Mouse (Mus musculus) gastrocnemius, adult 8-10 months (tissue): ENCODE results near the gene Slc24a2. TPM values are rescaled to one million over a fixed set of nuclear protein-coding genes. Genes with fewer than 3 reads are reported as not detected.

Experiments used
- DNase-seq, 2 experiments: peaks; one replicate each; pipeline ENCODE4 v3.0.0; 2022; ENCODE audit warnings: low spot score in 2 of 2
- total RNA-seq, 4 experiments: library from RNA; stranded (reverse); gene quantifications; 2 replicates each; pipeline ENCODE4 v1.2.4; 2022

Slc24a2 gene
- total RNA-seq, 4 experiments from 2014 or later, result 0.39 to 0.58 (median 0.52) TPM

DNA sequence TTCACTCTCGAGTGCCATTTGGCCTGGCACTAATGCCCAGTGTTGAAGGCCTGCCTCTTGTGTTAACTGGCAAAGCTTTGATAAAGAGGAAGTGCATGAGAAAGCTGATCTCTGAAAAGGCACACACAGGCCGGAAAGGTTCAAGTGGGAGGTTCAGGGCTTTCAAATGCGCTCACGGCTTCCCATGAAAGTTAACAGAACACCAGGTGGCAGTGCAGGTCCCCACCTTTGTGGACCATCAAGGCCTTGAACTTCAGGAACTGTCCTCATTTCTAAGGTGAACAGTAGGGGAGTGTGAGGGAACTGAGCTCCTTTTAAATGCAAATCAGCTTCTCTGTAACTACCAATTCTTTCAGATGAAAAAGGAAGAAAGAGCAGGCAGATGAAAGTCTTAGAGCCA lies 110.5 kb downstream of the Slc24a2 start:
- DNase-seq, result no peak

DNA sequence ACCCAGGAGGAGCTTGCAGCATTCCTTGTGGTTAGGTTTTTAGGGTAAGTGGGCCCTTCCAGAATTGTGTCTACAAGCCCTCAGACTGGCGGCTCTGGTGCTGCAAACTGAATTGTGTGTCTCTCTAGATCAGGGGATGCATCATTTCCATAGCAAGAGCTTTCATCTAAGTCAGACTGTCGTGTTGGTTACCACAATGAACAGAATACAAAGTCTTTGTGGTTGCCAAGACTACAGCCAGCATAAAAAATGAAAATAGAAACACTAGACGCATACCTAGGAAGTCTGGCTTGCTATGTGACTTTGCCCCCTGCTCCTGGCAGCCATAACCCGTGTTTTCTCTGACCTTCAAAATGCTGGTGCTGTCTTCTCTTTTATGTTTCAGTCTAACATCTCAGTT lies 114.6 kb downstream of the Slc24a2 start:
- DNase-seq, result no peak

DNA sequence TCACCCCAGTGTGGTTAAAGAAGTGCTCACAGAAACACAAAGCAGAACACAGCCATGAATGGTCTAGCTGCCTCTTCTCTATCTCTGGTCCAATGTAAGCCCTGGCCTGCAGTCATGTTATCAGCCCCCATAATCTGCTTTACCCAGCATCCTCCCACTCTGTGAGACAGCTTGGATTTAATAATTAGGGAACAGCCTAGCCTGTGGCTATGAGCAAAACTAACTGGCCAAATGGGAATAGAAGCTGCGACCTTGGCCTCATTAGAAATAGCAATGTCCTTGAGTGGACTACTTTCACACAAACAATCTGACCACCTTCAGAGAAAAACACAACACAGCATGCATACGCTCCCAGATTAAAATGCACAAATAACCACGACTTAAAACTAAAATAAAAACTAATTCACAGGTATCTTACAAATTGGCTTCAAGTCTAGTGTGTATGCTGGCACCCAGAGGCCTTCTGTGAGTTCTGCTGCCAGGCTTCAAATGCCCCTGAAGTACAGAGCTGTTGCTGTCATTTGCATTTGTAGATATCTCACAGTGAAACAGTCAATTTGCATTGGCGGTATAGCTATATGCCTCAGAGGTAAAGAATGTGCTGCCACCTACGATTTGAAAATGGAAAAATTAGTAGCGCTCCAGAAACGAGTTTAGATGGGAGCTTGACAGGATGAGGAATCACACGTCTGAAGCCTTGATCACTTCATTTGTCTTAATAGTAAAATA lies 120.8 kb downstream of the Slc24a2 start:
- DNase-seq, result no peak

DNA sequence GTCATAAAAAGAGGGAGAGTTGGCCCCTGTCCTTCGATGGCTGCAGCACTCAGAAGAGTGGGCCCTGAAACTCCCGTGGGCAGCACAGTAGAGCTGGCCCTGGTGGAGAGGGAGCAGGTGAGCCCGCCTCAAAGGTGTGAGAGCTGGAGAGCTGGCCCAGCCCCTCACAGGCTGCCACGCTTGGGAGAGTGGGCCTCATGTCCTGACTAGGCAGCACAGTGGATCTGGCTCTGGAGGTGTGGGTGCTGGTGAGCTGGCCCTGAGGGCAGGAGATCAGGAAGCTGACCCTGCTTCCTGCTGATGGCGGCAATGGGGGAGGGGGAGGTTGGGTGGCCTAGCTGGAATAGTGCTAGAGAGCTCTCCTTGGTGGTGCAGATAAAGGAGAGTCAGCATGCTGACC lies 129.3 kb downstream of the Slc24a2 start:
- DNase-seq, result no peak

DNA sequence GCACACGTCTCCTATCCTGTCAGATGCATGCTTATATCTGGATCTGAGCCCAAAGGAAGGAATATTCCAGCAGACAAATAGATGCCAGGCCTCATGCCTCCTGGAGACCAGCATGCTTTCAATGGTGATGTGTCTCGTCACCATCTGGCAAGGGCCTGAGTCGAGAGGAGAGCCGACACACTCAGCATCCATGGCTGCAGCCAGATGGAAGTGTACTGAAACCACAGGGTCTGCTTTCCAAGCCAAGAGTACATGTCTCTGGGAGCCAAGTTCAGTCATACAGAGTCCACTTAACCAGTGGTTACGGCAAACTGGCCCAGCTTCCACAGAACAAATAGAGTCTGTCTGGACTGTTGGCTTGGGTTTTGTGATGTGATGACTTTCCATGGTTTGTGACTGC lies 134.1 kb downstream of the Slc24a2 start:
- DNase-seq, result peak; percentile 17 to 36

DNA sequence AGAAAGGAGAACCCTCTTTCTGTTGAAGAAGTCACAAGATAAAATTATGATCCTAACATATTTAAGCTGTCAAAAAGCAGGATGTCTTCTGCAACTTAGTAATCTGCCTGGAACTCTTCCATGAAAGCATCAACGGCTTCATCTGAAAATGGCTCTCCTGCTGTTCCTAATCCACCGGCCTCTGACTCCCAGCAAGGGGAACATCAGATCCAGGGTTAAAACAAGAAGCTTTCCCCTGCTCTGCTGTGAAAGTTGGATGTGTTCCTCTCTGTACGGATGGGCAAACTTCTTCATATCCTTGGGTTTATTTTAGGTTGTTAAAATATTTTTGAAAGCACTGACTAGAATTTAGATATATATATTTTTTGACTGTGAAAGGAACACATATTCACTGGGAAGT lies 136.7 kb downstream of the Slc24a2 start:
- no peak for DNase-seq

DNA sequence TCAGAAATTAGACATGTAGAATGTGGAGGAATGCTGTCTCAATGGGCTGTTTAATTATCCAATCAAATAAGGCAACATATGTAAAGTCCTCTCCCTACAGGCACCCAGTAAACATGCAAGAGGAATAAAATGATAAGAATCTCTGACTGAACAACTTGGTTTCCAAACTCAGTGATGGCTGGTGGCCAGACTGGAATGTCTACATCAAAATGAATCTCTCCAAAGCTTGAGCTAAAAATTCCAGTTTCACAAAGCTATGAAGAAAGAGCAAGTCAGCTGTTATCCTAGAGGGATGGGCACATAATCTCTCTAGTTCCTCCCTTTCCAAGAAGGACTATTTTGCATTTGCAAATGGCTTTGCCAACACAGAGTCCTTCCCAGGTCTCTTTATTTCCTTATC lies 139.4 kb downstream of the Slc24a2 start:
- DNase-seq, result no peak

DNA sequence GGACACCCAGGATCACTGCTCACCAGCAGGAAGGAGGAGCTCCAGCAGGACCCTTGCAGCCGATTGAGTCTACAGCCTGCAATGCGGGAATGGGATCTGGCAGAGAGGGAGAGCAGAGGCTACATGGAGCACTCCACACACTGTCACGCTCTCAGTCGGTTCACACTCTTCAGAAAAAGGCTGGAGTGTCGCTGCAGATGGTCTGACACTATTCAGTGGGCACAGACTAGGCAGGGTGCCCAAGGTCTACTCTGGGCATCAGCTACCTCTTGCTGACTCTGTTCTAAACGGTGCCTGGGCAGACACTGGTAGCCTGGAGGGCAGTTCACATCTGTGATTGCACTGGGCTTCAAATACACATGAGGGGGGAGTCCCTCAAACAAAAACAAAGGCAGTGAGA lies 141.6 kb downstream of the Slc24a2 start:
- DNase-seq, result no peak

DNA sequence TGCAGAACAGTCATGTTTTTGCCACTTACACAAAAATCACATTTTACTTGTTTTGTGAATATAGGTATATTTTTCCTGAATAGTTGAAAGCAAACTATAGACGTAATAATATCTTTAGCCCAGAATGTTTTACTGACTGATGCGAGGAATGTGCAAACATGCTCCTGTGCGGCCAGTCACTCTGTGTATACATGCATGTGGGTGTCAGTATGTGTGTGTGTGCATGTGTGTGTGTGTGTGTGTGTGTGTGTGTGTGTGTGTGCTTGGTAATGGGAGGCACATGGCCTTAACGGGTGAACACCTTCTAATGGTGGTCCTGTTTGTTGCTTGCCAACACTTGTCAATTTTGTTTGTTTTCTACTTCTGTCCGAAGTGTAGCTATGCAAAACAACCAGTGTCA lies 142.7 kb downstream of the Slc24a2 start:
- no peak for DNase-seq

DNA sequence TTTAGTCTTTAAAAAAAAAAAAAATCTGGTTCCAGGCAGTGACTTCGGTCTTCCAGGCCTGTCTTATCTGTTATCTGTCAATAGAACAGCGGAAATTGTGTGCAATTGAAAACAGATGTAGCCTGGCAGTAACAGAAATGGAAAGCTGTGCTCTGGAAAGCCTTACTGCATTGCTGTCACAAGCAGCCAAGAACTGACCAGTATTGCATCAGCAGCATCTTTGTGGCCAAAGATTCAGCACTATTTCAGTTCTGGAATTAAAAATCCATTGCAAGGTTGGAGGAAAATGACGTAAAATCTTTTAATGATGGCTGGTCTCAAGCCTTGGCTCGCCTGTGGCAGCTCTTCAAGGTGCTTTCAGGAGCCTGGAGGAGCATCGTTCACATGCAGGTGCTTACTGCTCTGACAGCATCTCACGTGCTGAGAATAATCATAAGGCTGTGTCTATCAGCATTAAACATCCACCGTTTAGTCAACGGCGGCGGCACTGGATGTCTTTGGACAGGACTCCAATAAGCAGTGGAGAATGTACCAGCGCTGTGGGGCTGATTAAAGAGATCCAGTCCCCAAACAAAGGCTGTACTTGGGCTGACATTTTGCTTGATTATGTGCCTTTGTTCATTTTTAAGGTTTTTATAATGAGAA lies 143.2 kb downstream of the Slc24a2 start:
- peak in 1 of 2 experiments; percentile 4 for DNase-seq

DNA sequence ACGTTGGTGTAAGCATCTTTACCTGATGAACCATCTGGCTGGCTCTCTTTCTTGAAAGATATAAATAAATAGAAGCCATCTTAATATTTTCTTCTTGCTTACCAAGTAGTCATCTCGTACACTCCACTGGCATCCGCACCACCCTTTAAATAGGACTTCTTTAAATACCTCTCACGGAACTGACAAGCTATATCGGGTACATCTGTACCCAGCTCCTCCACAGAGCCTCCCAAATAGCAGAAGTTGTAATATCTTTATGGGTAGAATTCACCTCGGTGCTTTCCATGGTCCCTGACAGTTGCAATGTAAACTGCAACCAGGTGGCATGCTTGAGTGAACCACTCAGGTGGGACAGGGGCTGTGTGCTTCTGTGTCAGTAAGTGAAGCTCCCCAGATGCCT lies 149.0 kb downstream of the Slc24a2 start:
- DNase-seq, result no peak

DNA sequence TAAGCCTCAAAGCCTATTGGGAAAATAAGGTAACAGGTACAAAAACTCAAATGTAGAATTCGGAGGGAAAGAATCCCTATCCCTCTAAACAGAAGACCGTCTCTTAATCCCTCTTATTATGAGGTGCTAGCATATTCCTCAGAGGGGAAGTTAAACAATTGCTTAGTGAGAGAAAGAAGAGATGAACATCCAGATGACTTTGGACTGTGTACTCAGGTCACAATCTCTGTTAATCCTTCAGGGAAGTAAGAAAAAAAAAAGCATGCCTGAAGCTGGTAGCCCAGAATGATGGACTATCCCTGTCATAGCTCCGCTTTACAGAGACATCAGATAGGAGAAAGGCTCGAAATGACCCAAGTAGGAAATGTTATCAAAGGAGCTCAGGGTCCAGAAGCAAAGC lies 151.0 kb downstream of the Slc24a2 start:
- no peak for DNase-seq

DNA sequence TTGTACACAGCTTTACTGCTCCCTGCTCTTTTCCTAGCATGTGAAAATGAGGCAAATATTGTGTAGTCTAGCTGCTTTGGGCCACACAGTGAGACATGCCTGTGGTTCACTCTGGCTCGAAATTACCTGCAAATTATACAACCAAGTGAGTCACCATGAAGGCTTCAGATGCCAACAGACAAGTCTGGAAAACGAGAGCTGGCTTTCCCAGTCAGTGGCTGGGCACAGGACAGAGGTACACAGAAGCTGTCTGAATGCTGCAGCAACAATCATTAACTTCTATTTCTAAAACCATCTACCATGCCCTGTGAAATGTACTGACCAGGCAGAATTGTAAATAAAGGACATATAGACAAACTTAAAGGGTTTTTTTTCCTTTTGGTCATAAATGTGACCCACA lies 151.6 kb downstream of the Slc24a2 start:
- no peak for DNase-seq

DNA sequence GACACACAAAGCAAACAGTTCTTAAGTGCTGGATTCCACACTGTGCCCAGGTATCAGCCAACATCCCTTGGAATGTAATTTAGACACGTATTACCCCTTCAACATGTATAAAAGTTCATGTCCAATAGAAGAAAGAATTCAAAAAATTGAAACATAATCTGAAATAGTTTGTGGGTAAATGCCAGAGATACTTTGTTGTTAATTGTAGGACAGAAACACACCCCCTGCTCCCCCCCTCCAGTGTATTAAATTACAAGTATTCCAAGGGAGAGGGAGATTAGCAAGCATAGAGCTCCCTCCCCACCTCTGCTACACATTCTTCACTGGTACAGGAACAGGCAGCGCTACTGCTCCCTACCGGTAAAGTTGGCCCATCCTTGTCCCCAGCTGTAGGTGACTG lies 154.5 kb downstream of the Slc24a2 start:
- no peak for DNase-seq

DNA sequence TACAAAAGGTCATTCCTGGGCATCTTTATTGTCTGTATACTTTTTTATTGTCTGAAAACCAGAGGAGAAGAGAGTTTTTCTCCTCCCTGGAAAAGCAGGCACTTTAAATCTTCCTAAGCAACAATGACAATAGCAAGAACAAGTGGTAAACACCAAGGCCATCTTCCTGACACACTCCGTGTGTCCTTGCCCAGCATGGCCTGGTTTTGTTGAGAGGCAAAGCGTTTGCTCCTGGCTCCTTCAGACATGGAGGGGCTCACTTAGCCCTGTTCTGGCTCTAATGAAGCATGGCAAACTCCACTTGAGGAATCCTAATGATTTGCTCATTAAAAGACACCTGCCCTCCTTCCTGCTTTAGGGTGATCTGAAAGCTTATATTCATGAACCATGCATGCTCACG lies 162.2 kb downstream of the Slc24a2 start:
- no peak for DNase-seq

DNA sequence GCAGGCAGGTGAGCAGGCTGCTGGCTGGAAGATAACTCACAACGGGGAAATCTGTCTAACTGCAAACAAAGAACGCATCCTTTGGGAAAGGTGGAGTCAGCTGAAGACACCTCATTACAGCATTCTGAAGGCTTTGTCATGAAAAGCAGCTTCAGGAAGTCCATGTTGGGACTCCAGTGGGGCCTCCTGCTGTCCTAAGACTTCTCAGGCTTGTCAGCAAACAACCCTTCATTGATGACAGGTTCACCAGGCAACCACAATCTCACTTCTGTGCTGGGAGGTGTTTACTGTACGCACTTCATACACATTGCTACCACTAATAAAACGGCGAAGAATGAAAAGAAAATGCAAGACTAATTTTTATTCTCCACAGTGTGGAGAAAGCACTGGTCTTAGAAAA lies 165.1 kb downstream of the Slc24a2 start:
- DNase-seq, result no peak

DNA sequence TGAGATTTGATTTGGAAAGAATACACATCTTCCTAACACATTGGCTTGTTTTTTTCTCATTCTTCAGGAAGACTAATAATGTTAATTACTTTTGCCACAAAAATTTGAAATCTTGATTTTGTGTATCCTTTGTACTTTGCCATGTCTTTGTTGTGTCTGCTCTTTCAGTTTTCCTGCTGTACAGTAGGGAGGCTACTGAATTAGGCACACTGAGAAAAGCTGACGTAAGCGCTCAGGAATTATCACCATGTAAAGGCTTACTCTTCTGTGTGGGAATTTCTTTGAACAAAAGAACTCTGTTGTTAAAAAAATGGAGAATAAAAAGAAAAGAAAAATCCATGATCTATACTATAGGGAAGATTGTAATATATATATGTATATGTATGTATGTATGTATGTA lies 165.7 kb downstream of the Slc24a2 start:
- no peak for DNase-seq

DNA sequence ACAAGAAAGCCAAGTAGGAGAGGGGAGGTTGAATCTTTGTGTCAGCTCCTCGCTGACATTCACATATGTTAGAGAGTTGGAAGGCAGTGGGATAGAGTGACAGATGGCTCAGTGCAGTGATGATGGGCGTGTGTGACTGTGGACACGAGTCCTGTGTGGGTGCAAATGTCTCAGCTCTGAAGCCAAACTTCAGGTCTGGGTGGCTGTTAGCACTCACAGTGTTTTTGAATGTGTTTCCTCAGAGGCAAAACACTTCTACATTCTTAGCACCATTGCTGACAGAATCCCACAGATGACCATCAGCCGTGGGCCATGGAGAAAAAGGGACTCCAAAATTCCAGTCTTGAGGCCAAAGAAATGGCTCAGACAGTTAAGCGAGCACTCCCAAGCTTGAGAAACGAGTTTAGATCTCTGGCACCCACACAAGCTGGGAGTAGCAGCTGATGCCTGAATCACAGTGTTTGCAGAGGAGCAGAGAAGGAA lies 167.5 kb downstream of the Slc24a2 start:
- no peak for DNase-seq

DNA sequence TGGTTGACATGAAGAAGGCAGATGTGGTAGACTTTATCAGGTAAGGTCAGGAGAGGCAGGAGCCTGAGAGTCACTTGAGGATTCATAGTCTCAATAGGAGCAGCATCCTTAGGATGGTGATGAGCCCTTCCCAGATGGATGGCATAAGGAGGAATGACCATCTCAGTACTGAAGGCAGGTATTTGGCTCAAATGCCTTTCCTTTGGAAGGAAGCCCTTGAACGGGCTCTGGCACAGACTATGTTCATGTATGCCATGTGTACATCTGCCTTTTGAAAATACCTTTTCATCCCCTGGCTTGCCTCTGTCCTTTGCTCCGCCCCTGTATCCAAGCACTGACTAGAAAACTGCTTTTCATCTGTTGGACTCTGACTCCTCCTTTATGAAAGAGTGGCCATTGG lies 168.6 kb downstream of the Slc24a2 start:
- DNase-seq, result no peak

DNA sequence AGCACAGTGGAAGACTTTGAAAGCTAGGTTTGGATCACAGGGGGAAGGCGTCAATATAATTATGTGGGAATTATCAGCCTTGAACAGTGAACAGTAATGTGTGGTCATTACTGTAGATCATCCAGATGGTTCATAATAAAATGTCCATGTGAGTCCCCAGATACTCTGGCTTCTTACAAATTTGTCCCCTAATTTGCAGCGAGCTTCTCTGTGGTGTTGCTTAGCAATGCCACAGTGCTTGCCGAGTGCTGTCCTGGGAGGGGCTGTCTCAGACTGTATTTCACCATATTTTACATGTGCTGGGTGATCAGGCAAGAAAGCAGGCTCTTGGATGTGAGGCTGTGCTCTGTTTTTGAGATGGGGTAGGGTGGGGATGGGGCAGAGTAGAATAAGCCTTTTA lies 172.7 kb downstream of the Slc24a2 start:
- DNase-seq, result no peak

DNA sequence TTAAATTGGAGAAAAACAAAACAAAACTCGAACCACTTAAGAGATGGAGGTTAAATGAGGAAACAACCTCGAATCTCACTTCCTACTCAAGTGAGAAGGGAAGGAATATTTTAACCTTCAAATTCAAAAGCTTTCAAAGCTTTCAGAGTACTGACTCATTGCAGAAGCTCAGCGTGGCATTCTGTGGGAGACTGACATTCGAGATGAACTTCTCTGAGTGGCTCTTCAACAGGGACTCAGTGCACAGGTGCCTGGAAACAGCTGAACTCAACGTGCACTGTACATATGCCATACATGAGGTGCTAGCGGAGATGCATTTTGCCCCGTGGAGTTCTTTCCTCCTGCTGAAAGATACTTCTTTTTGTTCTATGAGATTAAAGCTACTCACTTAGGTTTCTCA lies 174.5 kb downstream of the Slc24a2 start:
- no peak for DNase-seq

DNA sequence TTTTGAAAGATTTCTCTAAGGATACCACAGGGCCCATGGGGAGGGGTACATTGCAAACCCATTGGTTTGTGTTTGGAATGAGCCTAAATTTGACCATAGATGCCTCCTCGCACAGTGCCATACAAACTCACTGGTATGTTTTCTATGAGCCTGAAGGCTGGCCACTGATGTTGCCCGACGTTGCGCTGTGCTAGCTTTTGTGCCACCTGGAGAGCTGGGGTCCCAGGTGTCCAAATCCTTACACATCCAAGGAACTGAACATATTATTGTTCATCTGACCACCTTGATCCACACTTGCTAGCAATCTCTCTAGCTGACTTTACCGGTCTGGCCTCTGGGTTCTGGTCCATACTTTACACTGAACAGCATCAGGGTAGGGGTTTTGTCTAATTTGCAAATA lies 177.4 kb downstream of the Slc24a2 start:
- DNase-seq, result no peak

DNA sequence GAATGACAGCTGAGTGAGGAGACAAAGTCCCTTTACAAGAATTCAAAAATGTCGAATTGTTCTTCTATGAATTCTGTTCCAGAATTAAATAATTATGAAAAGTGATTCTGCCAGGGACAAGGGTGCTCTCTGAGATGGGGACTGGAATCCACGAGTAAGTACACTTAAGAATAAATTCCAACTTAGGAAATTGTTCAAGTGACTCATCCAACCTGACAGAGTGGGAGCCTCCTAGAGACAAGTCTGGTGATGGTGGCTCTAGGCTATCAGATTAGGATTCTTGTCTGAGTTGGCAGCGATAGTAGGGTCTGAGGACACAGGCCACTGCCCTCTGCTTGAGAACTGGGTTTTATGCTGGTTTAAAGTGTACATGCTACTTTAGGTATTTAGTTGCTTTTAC lies 181.2 kb downstream of the Slc24a2 start:
- no peak for DNase-seq
